Mouse (Mus musculus): ENCODE measurements around the gene 9130019O22Rik. TPM values are rescaled to one million over a fixed set of nuclear protein-coding genes. Genes with fewer than 3 reads are reported as not detected.
"Not testable (repeated sequence)": the region's sequence is repeated elsewhere in the genome, so short reads cannot be mapped to it uniquely, and the experiment has no call there.

The 9130019O22Rik gene
- polyA plus RNA-seq, 1 experiment = 0.02 TPM

DNA sequence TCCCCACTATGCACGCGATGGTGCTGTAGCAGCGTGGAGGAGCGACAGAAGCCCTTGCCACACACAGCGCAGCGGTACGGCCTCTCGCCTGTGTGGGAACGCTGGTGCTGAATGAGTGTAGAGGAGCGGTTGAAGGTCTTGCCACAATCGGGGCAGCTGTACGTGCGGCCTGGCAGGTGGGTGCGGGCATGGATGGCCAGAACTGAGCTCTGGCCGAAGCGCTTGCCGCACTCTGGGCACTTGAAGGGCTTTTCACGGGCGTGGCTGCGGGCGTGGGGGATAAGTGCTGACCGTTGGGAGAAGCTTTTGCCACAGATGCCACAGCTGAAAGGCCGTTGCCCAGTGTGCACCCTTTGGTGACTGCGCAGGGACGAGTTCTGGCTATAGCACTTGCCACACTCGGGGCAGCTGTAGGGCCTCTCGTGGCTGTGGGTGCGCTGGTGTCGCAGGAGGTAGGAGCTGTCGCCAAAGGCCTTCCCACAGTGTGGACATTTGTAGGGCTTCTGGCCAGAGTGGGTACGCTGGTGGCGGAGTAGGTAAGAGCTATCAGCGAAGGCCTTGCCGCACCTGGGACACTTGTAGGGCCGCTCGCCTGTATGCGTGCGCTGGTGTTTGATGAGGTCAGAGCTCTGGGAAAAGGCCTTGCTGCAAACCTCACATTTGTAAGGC, 43.5 kb downstream of the 9130019O22Rik start:
- H3K4me3 ChIP-seq (replicated peaks) = no peak overlapping the region
- TF ChIP-seq TAL1 (IDR thresholded peaks at IDR 0.05; ENCODE audit: low read length) = no peak
- TF ChIP-seq GATA1 (IDR thresholded peaks at IDR 0.05; ENCODE audit: low read length) = no peak

DNA sequence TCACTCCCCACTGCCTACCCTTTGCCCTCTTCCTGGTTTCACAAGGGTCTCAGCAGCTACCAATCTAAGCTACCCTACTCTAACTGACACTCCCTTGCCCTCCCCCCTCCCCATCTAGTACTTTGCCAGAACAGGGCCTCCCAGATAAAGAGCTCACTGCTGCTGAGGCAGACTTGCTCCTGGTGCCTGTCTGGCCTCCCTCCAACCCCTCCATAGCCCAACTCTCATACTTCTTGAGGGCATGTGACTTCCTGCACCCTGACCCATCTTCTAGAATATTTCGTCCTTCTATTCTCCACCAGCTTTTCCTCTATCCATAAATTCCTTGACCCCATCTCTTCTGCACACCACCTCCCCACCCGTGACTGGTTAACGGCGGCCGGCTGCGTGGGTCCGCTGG, 44.1 kb downstream of the 9130019O22Rik start:
- Histone ChIP-seq H3K4me1 (ENCODE audit: control insufficient read depth) (peaks cover 27% of the 10 kb centered on the region), H3K27me3 (ENCODE audit: control insufficient read depth) (peaks cover 10% of the 10 kb centered on the region), H3K9me3 (ENCODE audit: control insufficient read depth, low read length) (peaks cover 3% of the 10 kb centered on the region; the same call in 1 of the 2 replicates), H3K36me3 (ENCODE audit: control insufficient read depth) (peaks cover 8% of the 10 kb centered on the region), H3K4me3 (replicated peaks) (no peak overlapping the region)
- TF ChIP-seq TAL1 (IDR thresholded peaks at IDR 0.05; ENCODE audit: low read length) = no peak
- TF ChIP-seq GATA1 (IDR thresholded peaks at IDR 0.05; ENCODE audit: low read length) = no peak

More for the DNA sequence above, 43.5 kb downstream of the 9130019O22Rik start:
- H3K27me3 ChIP-seq (ENCODE audit: control insufficient read depth) = peaks cover 10% of the 10 kb centered on the region
- H3K36me3 ChIP-seq (ENCODE audit: control insufficient read depth) = peaks cover 8% of the 10 kb centered on the region
- peaks cover 3% of the 10 kb centered on the region; the same call in 1 of the 2 replicates for H3K9me3 ChIP-seq (ENCODE audit: control insufficient read depth, low read length)
- H3K4me1 ChIP-seq (ENCODE audit: control insufficient read depth) = peaks cover 27% of the 10 kb centered on the region

DNA sequence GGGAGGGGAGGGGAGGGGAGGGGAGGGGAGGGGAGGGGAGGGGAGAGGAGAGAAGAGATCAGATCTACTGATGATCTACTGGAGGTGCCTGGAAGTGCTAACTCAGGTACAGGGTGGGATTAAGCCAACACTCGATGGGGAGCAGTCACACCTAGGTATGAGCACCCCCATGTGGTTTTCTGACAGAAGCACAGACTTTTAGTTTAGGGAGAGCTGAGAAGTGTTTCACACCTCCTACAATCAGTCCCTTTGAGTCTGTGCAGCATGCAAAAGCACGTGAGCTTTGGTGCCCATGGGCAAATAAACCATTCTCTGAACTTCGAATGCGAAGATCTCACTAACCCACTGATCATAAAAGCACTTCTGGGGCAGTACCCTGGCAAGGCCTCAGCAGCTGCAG, 44.6 kb downstream of the 9130019O22Rik start:
- Histone ChIP-seq H3K27me3 (ENCODE audit: control insufficient read depth) (peaks cover 8% of the 10 kb centered on the region), H3K36me3 (ENCODE audit: control insufficient read depth) (peaks cover 8% of the 10 kb centered on the region), H3K4me1 (ENCODE audit: control insufficient read depth) (peaks cover 27% of the 10 kb centered on the region), H3K9me3 (ENCODE audit: control insufficient read depth, low read length) (peaks cover 3% of the 10 kb centered on the region; the same call in 1 of the 2 replicates), H3K4me3 (replicated peaks) (no peak overlapping the region)
- TF ChIP-seq GATA1 (IDR thresholded peaks at IDR 0.05; ENCODE audit: low read length) (no peak), TAL1 (IDR thresholded peaks at IDR 0.05; ENCODE audit: low read length) (no peak)

GRCm38 (mm10) chr7:127341861-127342260, 45.1 kb downstream of the 9130019O22Rik start:
- H3K27me3 ChIP-seq (ENCODE audit: control insufficient read depth); H3K9me3 ChIP-seq (ENCODE audit: control insufficient read depth, low read length); H3K4me3 ChIP-seq (replicated peaks); H3K36me3 ChIP-seq (ENCODE audit: control insufficient read depth): not testable (repeated sequence)
- H3K4me1 ChIP-seq (ENCODE audit: control insufficient read depth) = peaks cover 25% of the 10 kb centered on the region

- TF ChIP-seq GATA1 (IDR thresholded peaks at IDR 0.05; ENCODE audit: low read length) = no peak
- TF ChIP-seq TAL1 (IDR thresholded peaks at IDR 0.05; ENCODE audit: low read length) = no peak
- H3K36me3 ChIP-seq (ENCODE audit: control insufficient read depth) = peaks cover 8% of the 10 kb centered on the region
- peaks cover 3% of the 10 kb centered on the region; the same call in 1 of the 2 replicates for H3K9me3 ChIP-seq (ENCODE audit: control insufficient read depth, low read length)
- no peak overlapping the region for H3K4me3 ChIP-seq (replicated peaks)
- peaks cover 5% of the 10 kb centered on the region for H3K27me3 ChIP-seq (ENCODE audit: control insufficient read depth)
- H3K4me1 ChIP-seq (ENCODE audit: control insufficient read depth) = peaks cover 21% of the 10 kb centered on the region
Measured at GRCm38 (mm10) chr7:127341356-127341755, 45.6 kb downstream of the 9130019O22Rik start.

GRCm38 (mm10) chr7:127337636-127338035, 49.3 kb downstream of the 9130019O22Rik start:
- no peak for TF ChIP-seq TAL1 (IDR thresholded peaks at IDR 0.05; ENCODE audit: low read length)
- no peak for TF ChIP-seq GATA1 (IDR thresholded peaks at IDR 0.05; ENCODE audit: low read length)
- H3K4me3 ChIP-seq (replicated peaks) = no peak overlapping the region
- no peaks in the 10 kb centered on the region for H3K9me3 ChIP-seq (ENCODE audit: control insufficient read depth, low read length)

DNA sequence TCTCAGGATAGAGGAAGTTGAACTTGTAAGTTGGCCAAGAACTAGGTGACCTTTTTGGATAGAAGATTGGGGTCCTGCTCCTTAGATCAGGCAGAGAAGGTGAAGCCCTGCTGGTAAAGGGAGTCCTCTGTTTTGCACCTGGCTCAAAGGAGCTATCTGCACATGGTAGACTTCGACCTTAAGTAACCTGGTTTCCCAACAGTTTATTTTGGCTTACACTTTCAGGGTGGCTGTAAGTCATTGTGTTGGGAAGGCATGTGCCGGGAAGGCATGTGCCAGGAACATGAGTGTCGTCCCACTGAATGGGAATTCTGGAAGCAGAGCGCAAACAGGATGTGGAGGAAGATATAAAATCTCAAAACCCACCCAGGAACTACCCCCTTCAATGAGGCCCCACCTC, 51.4 kb downstream of the 9130019O22Rik start:
- no peak for TF ChIP-seq GATA1 (IDR thresholded peaks at IDR 0.05; ENCODE audit: low read length)
- TF ChIP-seq TAL1 (IDR thresholded peaks at IDR 0.05; ENCODE audit: low read length) = no peak
- Histone ChIP-seq H3K27me3 (ENCODE audit: control insufficient read depth) (no peaks in the 10 kb centered on the region), H3K36me3 (ENCODE audit: control insufficient read depth) (no peaks in the 10 kb centered on the region), H3K9me3 (ENCODE audit: control insufficient read depth, low read length) (no peaks in the 10 kb centered on the region), H3K4me3 (replicated peaks) (no peak overlapping the region), H3K4me1 (ENCODE audit: control insufficient read depth) (no peaks in the 10 kb centered on the region)

More at GRCm38 (mm10) chr7:127337636-127338035, 49.3 kb downstream of the 9130019O22Rik start:
- Histone ChIP-seq H3K4me1 (ENCODE audit: control insufficient read depth) (no peaks in the 10 kb centered on the region; the same call in 1 of the 2 replicates), H3K27me3 (ENCODE audit: control insufficient read depth) (no peaks in the 10 kb centered on the region), H3K36me3 (ENCODE audit: control insufficient read depth) (no peaks in the 10 kb centered on the region; the same call in 1 of the 2 replicates)

DNA sequence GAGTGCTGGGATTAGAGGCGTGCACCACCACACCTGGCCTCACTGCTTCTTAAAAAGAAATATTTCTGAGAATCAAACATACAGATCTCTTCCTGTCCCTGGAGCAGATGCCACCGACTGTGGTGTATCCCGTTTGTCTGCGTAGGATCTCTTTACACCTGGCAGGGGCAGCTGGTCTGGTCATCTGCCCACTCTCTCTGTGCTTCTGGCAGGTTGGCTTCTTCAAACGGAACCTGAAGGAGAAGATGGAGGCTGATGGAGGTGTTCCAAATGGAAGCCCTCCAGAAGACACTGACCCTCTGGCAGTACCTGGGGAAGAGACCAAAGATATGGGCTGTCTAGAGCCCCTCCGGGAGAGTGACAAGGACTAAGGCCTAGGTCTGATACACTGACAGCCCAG, 53.7 kb downstream of the 9130019O22Rik start:
- Histone ChIP-seq H3K27me3 (ENCODE audit: control insufficient read depth) (no peaks in the 10 kb centered on the region), H3K36me3 (ENCODE audit: control insufficient read depth) (no peaks in the 10 kb centered on the region), H3K4me1 (ENCODE audit: control insufficient read depth) (no peaks in the 10 kb centered on the region), H3K9me3 (ENCODE audit: control insufficient read depth, low read length) (no peaks in the 10 kb centered on the region), H3K4me3 (replicated peaks) (no peak overlapping the region)
- TF ChIP-seq TAL1 (IDR thresholded peaks at IDR 0.05; ENCODE audit: low read length) = no peak
- no peak for TF ChIP-seq GATA1 (IDR thresholded peaks at IDR 0.05; ENCODE audit: low read length)

Other genes starting within 250 kb of the 9130019O22Rik start
- gene Spn, start 249.3 kb downstream of the 9130019O22Rik start, polyA plus RNA-seq (2012) = 0.52 and 0.83 TPM in 2 replicates
- 6.9 and 9.2 TPM in 2 replicates for gene Cd2bp2, start 191.1 kb downstream of the 9130019O22Rik start, polyA plus RNA-seq (2012)
- 9.3 and 10.4 TPM in 2 replicates for gene Tbc1d10b, start 178.7 kb downstream of the 9130019O22Rik start, polyA plus RNA-seq (2012)
- 2.0 and 3.5 TPM in 2 replicates for gene Mylpf, start 178.3 kb downstream of the 9130019O22Rik start, polyA plus RNA-seq (2012)
- gene Zfp553, start 154.1 kb downstream of the 9130019O22Rik start, polyA plus RNA-seq (2012) = 0.26 and 0.33 TPM in 2 replicates
- 26.0 and 36.2 TPM in 2 replicates for gene Sept1, start 154.0 kb downstream of the 9130019O22Rik start, polyA plus RNA-seq (2012)
- gene Zfp771, start 142.9 kb downstream of the 9130019O22Rik start, polyA plus RNA-seq (2012) = 4.0 and 4.8 TPM in 2 replicates
- 9.7 and 14.1 TPM in 2 replicates for gene Dctpp1, start 126.5 kb downstream of the 9130019O22Rik start, polyA plus RNA-seq (2012)
- 1.4 and 1.5 TPM in 2 replicates for gene Sephs2, start 113.1 kb downstream of the 9130019O22Rik start, polyA plus RNA-seq (2012)
- 0.06 TPM in 2 replicates for gene Itgal, start 90.9 kb downstream of the 9130019O22Rik start, polyA plus RNA-seq (2012)
- 0.17 and 0.26 TPM in 2 replicates for gene Zfp768, start 41.6 kb downstream of the 9130019O22Rik start, polyA plus RNA-seq (2012)
- gene Zfp747, start 11.1 kb downstream of the 9130019O22Rik start, polyA plus RNA-seq (2012) = 0.08 TPM in 1 of 2 replicates, not detected in the other
- 0.06 TPM in 1 of 2 replicates, not detected in the other for gene E430018J23Rik, start 6.5 kb upstream of the 9130019O22Rik start, polyA plus RNA-seq (2012)
- gene Zfp764, start 19.7 kb upstream of the 9130019O22Rik start, polyA plus RNA-seq (2012) = 0.04 TPM in 1 of 2 replicates, not detected in the other
- 2.3 and 2.4 TPM in 2 replicates for gene Zfp688, start 34.9 kb upstream of the 9130019O22Rik start, polyA plus RNA-seq (2012)
- 2.1 and 3.0 TPM in 2 replicates for gene Zfp689, start 62.0 kb upstream of the 9130019O22Rik start, polyA plus RNA-seq (2012)
- 11.7 and 14.3 TPM in 2 replicates for gene Prr14, start 72.4 kb upstream of the 9130019O22Rik start, polyA plus RNA-seq (2012)
- gene Fbrs, start 92.0 kb upstream of the 9130019O22Rik start, polyA plus RNA-seq (2012) = 36.3 and 37.8 TPM in 2 replicates
- 1.0 and 1.5 TPM in 2 replicates for gene Srcap, start 124.8 kb upstream of the 9130019O22Rik start, polyA plus RNA-seq (2012)
- gene Gm42715, start 132.4 kb upstream of the 9130019O22Rik start, polyA plus RNA-seq (2012) = 7.0 and 7.8 TPM in 2 replicates
- 0.61 and 0.75 TPM in 2 replicates for gene Tmem265, start 174.2 kb upstream of the 9130019O22Rik start, polyA plus RNA-seq (2012)
- gene Phkg2, start 186.2 kb upstream of the 9130019O22Rik start, polyA plus RNA-seq (2012) = 5.4 and 7.7 TPM in 2 replicates
- gene Ccdc189, start 201.4 kb upstream of the 9130019O22Rik start, polyA plus RNA-seq (2012) = 7.1 and 8.9 TPM in 2 replicates
- 4.4 and 5.0 TPM in 2 replicates for gene Rnf40, start 201.6 kb upstream of the 9130019O22Rik start, polyA plus RNA-seq (2012)
- 0.11 and 0.15 TPM in 2 replicates for gene Zfp629, start 228.6 kb upstream of the 9130019O22Rik start, polyA plus RNA-seq (2012)